Mouse (Mus musculus): Measurements from ENCODE around the gene Cox19. TPM values are rescaled to one million over a fixed set of nuclear protein-coding genes. Genes with fewer than 3 reads are reported as not detected.

The Cox19 gene
- polyA plus RNA-seq (2014; fragmentation: Illumina TruSeq; extraction: RNeasy Lipid Tissue Mini Kit (QIAGEN cat#74804); ENCODE audit: low read depth, low replicate concordance): 45.5 TPM

GRCm38 (mm10) chr5:139351134-139351533 lies at the start of gene Cox19:
TSS of gene Cox19 (minus strand) at chr5:139351418.

GRCm38 (mm10) chr5:139377468-139378270 lies 26.5 kb upstream of the Cox19 start, which contains the start of gene Gpr146:
TSS of gene Gpr146 (plus strand) at chr5:139377697.

GRCm38 (mm10) chr5:139352317-139352716 lies 1.1 kb upstream of the Cox19 start, which contains the start of gene Cyp2w1:
TSS of gene Cyp2w1 (plus strand) at chr5:139352617.

GRCm38 (mm10) chr5:139325395-139325966 lies 25.7 kb downstream of the Cox19 start, which contains the start of gene Adap1:
TSS of gene Adap1 (minus strand) at chr5:139325622.

Other genes starting within 250 kb of the Cox19 start
- gene Prkar1b, start 201.4 kb downstream of the Cox19 start, polyA plus RNA-seq (2014; fragmentation: Illumina TruSeq; extraction: RNeasy Lipid Tissue Mini Kit (QIAGEN cat#74804); ENCODE audit: low read depth, low replicate concordance): 2.5 TPM
- gene Dnaaf5, start 201.2 kb downstream of the Cox19 start, polyA plus RNA-seq (2014; fragmentation: Illumina TruSeq; extraction: RNeasy Lipid Tissue Mini Kit (QIAGEN cat#74804); ENCODE audit: low read depth, low replicate concordance): 8.5 TPM
- gene Sun1, start 150.8 kb downstream of the Cox19 start, polyA plus RNA-seq (2014; fragmentation: Illumina TruSeq; extraction: RNeasy Lipid Tissue Mini Kit (QIAGEN cat#74804); ENCODE audit: low read depth, low replicate concordance): 40.8 TPM
- 57.6 TPM for gene Get4, start 99.1 kb downstream of the Cox19 start, polyA plus RNA-seq (2014; fragmentation: Illumina TruSeq; extraction: RNeasy Lipid Tissue Mini Kit (QIAGEN cat#74804); ENCODE audit: low read depth, low replicate concordance)
- gene Adap1, start 25.8 kb downstream of the Cox19 start, polyA plus RNA-seq (2014; fragmentation: Illumina TruSeq; extraction: RNeasy Lipid Tissue Mini Kit (QIAGEN cat#74804); ENCODE audit: low read depth, low replicate concordance): 5.2 TPM
- gene Cyp2w1, start 1.2 kb upstream of the Cox19 start, polyA plus RNA-seq (2014; fragmentation: Illumina TruSeq; extraction: RNeasy Lipid Tissue Mini Kit (QIAGEN cat#74804); ENCODE audit: low read depth, low replicate concordance): not detected
- 14.4 TPM for gene Gpr146, start 26.3 kb upstream of the Cox19 start, polyA plus RNA-seq (2014; fragmentation: Illumina TruSeq; extraction: RNeasy Lipid Tissue Mini Kit (QIAGEN cat#74804); ENCODE audit: low read depth, low replicate concordance)
- gene C130050O18Rik, start 53.9 kb upstream of the Cox19 start, polyA plus RNA-seq (2014; fragmentation: Illumina TruSeq; extraction: RNeasy Lipid Tissue Mini Kit (QIAGEN cat#74804); ENCODE audit: low read depth, low replicate concordance): 0.82 TPM
- 7.0 TPM for gene Gper1, start 71.7 kb upstream of the Cox19 start, polyA plus RNA-seq (2014; fragmentation: Illumina TruSeq; extraction: RNeasy Lipid Tissue Mini Kit (QIAGEN cat#74804); ENCODE audit: low read depth, low replicate concordance)
- gene 3110082I17Rik, start 109.1 kb upstream of the Cox19 start, polyA plus RNA-seq (2014; fragmentation: Illumina TruSeq; extraction: RNeasy Lipid Tissue Mini Kit (QIAGEN cat#74804); ENCODE audit: low read depth, low replicate concordance): 11.1 TPM
- 16.9 TPM for gene Zfand2a, start 133.1 kb upstream of the Cox19 start, polyA plus RNA-seq (2014; fragmentation: Illumina TruSeq; extraction: RNeasy Lipid Tissue Mini Kit (QIAGEN cat#74804); ENCODE audit: low read depth, low replicate concordance)
- gene Uncx, start 192.1 kb upstream of the Cox19 start, polyA plus RNA-seq (2014; fragmentation: Illumina TruSeq; extraction: RNeasy Lipid Tissue Mini Kit (QIAGEN cat#74804); ENCODE audit: low read depth, low replicate concordance): not detected

Measured in adipose tissue, adult 10 weeks (tissue).